Mouse (Mus musculus) ovary, adult 10 weeks (tissue): ENCODE data around the gene Atxn2. TPM values are rescaled to one million over a fixed set of nuclear protein-coding genes. Genes with fewer than 3 reads are reported as not detected.

Experiments used
- polyA plus RNA-seq: library from polyadenylated mRNA; stranded (reverse); fragments of 350-450 nt; fragmentation: Illumina TruSeq; extraction: RNeasy Lipid Tissue Mini Kit (QIAGEN cat#74804); gene quantifications from one replicate; pipeline ENCODE4 v1.2.3, GENCODE M21; 2014

The Atxn2 gene
- polyA plus RNA-seq, result 268 TPM

GRCm38 (mm10) chr5:121711174-121711927 lies at the start of gene Atxn2:
Gene Atxn2, plus strand, starts transcription at chr5:121711337.

GRCm38 (mm10) chr5:121837441-121838340 lies 126.6 kb downstream of the Atxn2 start, which contains the start of gene Sh2b3:
Gene Sh2b3, minus strand, starts transcription at chr5:121837646.

GRCm38 (mm10) chr5:121848743-121849142 lies 137.6 kb downstream of the Atxn2 start, which contains the start of gene Pheta1:
Gene Pheta1, plus strand, starts transcription at chr5:121848984.

Other genes starting within 250 kb of the Atxn2 start
- gene Adam1b, start 207.9 kb upstream of the Atxn2 start, polyA plus RNA-seq, result not detected
- gene Adam1a, start 165.9 kb upstream of the Atxn2 start, polyA plus RNA-seq, result 2.5 TPM
- gene Gm42878, start 165.9 kb upstream of the Atxn2 start, polyA plus RNA-seq, result not detected
- gene Mapkapk5, start 165.4 kb upstream of the Atxn2 start, polyA plus RNA-seq, result 36.1 TPM
- 4.9 TPM for gene Aldh2, start 117.5 kb upstream of the Atxn2 start, polyA plus RNA-seq
- 3.5 TPM for gene Acad12, start 92.4 kb upstream of the Atxn2 start, polyA plus RNA-seq
- 0.88 TPM for gene Acad10, start 50.8 kb upstream of the Atxn2 start, polyA plus RNA-seq
- 29.4 TPM for gene Brap, start 50.8 kb upstream of the Atxn2 start, polyA plus RNA-seq
- gene Sh2b3, start 126.3 kb downstream of the Atxn2 start, polyA plus RNA-seq, result 8.7 TPM
- not detected for gene Pheta1, start 137.6 kb downstream of the Atxn2 start, polyA plus RNA-seq